Mouse (Mus musculus): ENCODE measurements around the gene Slc26a9. TPM values are rescaled to one million over a fixed set of nuclear protein-coding genes. Genes with fewer than 3 reads are reported as not detected.

Slc26a9 gene
- polyA plus RNA-seq, 1 experiment from 2014 or later, result 3.3 TPM

DNA sequence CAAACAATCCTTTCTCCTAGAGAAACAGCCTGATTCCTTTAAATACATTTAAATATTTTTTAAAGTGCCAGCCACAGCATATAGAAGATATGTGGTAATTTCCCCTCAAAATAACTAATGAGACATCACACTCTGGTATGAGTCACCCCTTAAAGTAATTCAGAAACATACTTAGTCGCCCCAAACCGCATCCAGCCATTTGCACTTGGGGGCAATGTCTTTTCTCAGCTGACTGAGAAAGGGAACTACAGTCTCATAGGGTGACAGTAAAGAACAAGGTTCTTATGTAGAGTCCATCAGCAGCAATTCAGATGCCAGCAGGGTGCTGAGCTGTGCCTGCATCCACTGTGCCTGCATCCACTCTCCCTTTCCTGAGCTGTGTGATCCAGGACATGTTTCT, 40.3 kb upstream of the Slc26a9 start:
- Histone ChIP-seq H3K4me1 (ENCODE audit: control insufficient read depth, insufficient read depth, low read length) (no peaks in the 10 kb centered on the region), H3K4me2 (replicated peaks; ENCODE audit: low read depth, low read length) (no peak overlapping the region), H3K9me3 (ENCODE audit: control insufficient read depth, low read depth, low read length) (no peaks in the 10 kb centered on the region), H3K27me3 (ENCODE audit: control insufficient read depth, insufficient read depth, low read length) (no peaks in the 10 kb centered on the region), H3K27ac (ENCODE audit: low read length) (no peak overlapping the region), H3K4me3 (ENCODE audit: low read depth, low read length) (no peak overlapping the region), H3K36me3 (ENCODE audit: control insufficient read depth, insufficient read depth, low read length) (no peaks in the 10 kb centered on the region), H3K9ac (replicated peaks; ENCODE audit: low read depth, low read length) (no peak overlapping the region)
- no peak for ATAC-seq (ENCODE audit: insufficient number of reproducible peaks, insufficient read depth, low FRiP score, low read depth)
- 72% methylated on average over 2 of the region's 2 CpGs for WGBS

DNA sequence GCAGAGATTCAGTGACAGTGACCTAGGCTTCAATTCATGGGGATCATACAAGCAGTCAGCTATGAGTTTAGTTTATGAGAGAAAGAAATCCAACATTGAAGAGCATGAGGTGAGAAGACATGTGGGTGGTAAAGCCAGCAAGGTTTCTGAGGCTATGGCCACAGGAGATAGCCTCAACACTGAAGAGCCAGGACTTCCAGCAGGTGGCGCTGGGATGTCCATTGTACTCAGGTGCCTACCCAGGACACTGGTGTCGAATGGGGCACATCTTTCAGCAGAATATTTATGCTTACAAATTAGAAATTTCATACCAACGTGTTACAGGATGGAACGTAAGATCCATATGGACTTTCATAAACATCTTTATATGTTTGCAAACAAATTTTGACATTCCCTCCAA, 35.5 kb upstream of the Slc26a9 start:
- Histone ChIP-seq H3K4me2 (replicated peaks; ENCODE audit: low read depth, low read length) (no peak overlapping the region), H3K4me1 (ENCODE audit: control insufficient read depth, insufficient read depth, low read length) (no peaks in the 10 kb centered on the region), H3K9me3 (ENCODE audit: control insufficient read depth, low read depth, low read length) (no peaks in the 10 kb centered on the region), H3K27ac (ENCODE audit: low read length) (no peak overlapping the region), H3K36me3 (ENCODE audit: control insufficient read depth, insufficient read depth, low read length) (no peaks in the 10 kb centered on the region), H3K9ac (replicated peaks; ENCODE audit: low read depth, low read length) (no peak overlapping the region), H3K27me3 (ENCODE audit: control insufficient read depth, insufficient read depth, low read length) (no peaks in the 10 kb centered on the region), H3K4me3 (ENCODE audit: low read depth, low read length) (no peak overlapping the region)
- ATAC-seq (ENCODE audit: insufficient number of reproducible peaks, insufficient read depth, low FRiP score, low read depth), result no peak
- 15% methylated on average over 4 of the region's 4 CpGs for WGBS

GRCm38 (mm10) chr1:131711518-131711917, 32.3 kb upstream of the Slc26a9 start:
- H3K4me3 ChIP-seq (ENCODE audit: low read depth, low read length), result no peak overlapping the region
- no peaks in the 10 kb centered on the region for H3K36me3 ChIP-seq (ENCODE audit: control insufficient read depth, insufficient read depth, low read length)
- no peaks in the 10 kb centered on the region for H3K9me3 ChIP-seq (ENCODE audit: control insufficient read depth, low read depth, low read length)
- H3K4me1 ChIP-seq (ENCODE audit: control insufficient read depth, insufficient read depth, low read length), result no peaks in the 10 kb centered on the region
- no peak overlapping the region for H3K4me2 ChIP-seq (replicated peaks; ENCODE audit: low read depth, low read length)
- ATAC-seq (ENCODE audit: insufficient number of reproducible peaks, insufficient read depth, low FRiP score, low read depth), result no peak
- H3K27ac ChIP-seq (ENCODE audit: low read length), result no peak overlapping the region
- 78% methylated on average over 10 of the region's 10 CpGs for WGBS
- no peak overlapping the region for H3K9ac ChIP-seq (replicated peaks; ENCODE audit: low read depth, low read length)
- no peaks in the 10 kb centered on the region for H3K27me3 ChIP-seq (ENCODE audit: control insufficient read depth, insufficient read depth, low read length)

DNA sequence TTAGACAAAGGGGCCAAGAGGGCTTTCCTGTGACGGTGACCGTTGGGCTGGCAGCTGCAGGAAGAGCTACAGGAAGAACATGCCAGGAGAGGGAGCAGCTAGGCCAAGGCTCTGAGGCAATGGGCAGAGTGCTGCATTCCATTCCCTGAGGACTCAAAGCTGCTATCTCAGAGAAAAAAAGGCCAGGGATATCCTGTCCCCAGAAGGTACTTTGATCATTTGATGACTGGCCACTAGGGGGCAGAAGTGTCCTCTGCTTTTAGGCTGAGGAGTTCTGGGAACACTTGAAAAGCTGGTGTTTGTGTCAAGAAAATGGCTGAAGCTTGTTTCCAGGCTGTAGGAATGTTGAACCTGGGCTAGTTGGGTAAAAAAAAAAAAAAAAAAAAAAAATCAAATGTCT, 31.4 kb upstream of the Slc26a9 start:
- Histone ChIP-seq H3K36me3 (ENCODE audit: control insufficient read depth, insufficient read depth, low read length) (no peaks in the 10 kb centered on the region), H3K4me1 (ENCODE audit: control insufficient read depth, insufficient read depth, low read length) (no peaks in the 10 kb centered on the region), H3K4me2 (replicated peaks; ENCODE audit: low read depth, low read length) (no peak overlapping the region), H3K9me3 (ENCODE audit: control insufficient read depth, low read depth, low read length) (no peaks in the 10 kb centered on the region), H3K4me3 (ENCODE audit: low read depth, low read length) (no peak overlapping the region), H3K27me3 (ENCODE audit: control insufficient read depth, insufficient read depth, low read length) (no peaks in the 10 kb centered on the region), H3K9ac (replicated peaks; ENCODE audit: low read depth, low read length) (no peak overlapping the region), H3K27ac (ENCODE audit: low read length) (no peak overlapping the region)
- 26% methylated on average over 2 of the region's 2 CpGs for WGBS
- ATAC-seq (ENCODE audit: insufficient number of reproducible peaks, insufficient read depth, low FRiP score, low read depth), result peak; percentile 31; the same call in 1 of the 2 replicates

DNA sequence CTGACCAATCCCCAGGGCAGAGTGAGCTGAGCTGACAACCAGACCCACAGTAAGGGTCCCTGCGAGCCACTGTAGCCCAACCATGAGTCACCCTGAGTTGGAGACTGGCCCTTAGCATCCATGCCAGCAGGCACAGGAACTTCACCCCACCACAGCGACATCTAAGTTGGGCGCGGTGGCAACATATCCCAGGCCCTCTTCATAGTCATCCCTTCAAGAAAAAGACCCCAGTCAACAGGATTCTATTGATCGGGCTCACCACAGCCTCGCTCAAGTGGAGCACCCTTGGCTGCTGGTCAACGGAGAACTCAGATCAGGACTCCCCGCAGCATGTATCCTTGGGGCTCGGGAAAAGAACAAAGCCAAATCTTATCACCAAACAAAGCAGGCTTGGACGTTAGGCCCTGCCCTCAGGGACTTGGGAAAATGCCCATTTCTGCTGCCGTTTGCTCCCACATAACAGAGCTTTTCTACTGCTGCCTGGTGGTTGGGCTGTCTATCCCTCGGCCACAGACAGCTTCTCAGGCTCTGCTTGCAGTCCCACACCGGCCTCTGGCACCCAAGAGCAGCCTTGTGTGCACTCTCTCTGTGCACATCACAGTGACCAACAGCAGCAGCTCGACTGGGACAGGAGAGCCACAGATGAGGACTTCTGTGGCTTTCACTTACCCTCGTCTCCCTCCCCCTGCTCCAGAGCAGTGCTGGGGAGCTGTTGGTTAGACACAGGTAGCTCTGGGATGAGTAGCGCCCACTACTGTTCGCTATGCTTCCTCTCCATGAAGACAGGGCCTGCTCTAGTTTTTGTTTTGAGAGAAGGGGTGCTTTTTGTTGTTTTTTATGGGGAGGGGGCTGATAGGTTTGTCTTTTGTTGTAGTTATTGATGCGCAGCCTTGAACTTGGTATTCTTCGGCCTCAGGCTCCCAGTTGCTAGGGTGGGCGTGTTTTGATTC, 29.2 kb upstream of the Slc26a9 start:
- Histone ChIP-seq H3K4me3 (ENCODE audit: low read depth, low read length) (no peak overlapping the region), H3K27me3 (ENCODE audit: control insufficient read depth, insufficient read depth, low read length) (no peaks in the 10 kb centered on the region), H3K4me1 (ENCODE audit: control insufficient read depth, insufficient read depth, low read length) (no peaks in the 10 kb centered on the region), H3K36me3 (ENCODE audit: control insufficient read depth, insufficient read depth, low read length) (no peaks in the 10 kb centered on the region), H3K9me3 (ENCODE audit: control insufficient read depth, low read depth, low read length) (no peaks in the 10 kb centered on the region), H3K9ac (replicated peaks; ENCODE audit: low read depth, low read length) (no peak overlapping the region), H3K4me2 (replicated peaks; ENCODE audit: low read depth, low read length) (no peak overlapping the region), H3K27ac (ENCODE audit: low read length) (no peak overlapping the region)
- WGBS, result 71% methylated on average over 20 of the region's 20 CpGs
- no peak for ATAC-seq (ENCODE audit: insufficient number of reproducible peaks, insufficient read depth, low FRiP score, low read depth)

DNA sequence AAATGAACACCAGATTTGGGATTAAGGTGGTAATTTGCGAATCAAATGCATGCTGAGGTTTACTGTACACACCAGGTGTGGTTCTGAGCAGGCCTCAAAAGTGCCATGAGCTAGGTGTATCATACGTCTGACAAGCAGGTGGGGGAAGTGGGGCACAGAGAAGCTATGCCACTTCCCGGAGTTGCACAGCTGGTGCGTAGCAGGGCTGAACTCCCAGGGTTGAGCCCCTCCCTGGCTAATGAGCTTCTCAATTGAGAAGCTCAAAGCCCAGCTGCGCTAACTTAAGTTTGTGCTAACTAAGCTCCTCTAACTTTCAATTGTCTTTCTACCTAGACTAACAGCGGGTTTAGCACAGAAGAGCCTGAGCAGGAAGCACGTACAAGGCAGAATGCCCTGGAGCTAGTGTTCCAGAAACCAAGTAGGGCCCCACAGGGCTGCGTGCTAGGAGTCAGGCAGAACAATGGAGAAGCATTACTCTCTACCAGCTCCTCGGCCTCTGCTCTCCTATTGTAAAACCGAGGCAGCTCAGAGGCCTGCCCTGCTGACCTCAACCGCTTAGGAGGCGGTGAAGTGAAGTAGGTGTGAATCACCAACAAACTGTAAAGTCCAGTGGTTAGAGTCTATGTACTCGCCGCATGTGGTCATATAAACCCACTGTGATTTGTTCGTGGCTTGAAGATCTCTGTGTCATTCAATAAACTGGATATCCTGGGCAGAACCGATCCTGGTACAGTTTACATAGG, 24.7 kb upstream of the Slc26a9 start:
- Histone ChIP-seq H3K4me2 (replicated peaks; ENCODE audit: low read depth, low read length) (no peak overlapping the region), H3K9me3 (ENCODE audit: control insufficient read depth, low read depth, low read length) (no peaks in the 10 kb centered on the region), H3K36me3 (ENCODE audit: control insufficient read depth, insufficient read depth, low read length) (no peaks in the 10 kb centered on the region), H3K9ac (replicated peaks; ENCODE audit: low read depth, low read length) (no peak overlapping the region), H3K27ac (ENCODE audit: low read length) (no peak overlapping the region), H3K4me3 (ENCODE audit: low read depth, low read length) (no peak overlapping the region), H3K4me1 (ENCODE audit: control insufficient read depth, insufficient read depth, low read length) (no peaks in the 10 kb centered on the region), H3K27me3 (ENCODE audit: control insufficient read depth, insufficient read depth, low read length) (no peaks in the 10 kb centered on the region)
- WGBS, result 72% methylated on average over 16 of the region's 16 CpGs
- no peak for ATAC-seq (ENCODE audit: insufficient number of reproducible peaks, insufficient read depth, low FRiP score, low read depth)

GRCm38 (mm10) chr1:131721989-131722388, 21.8 kb upstream of the Slc26a9 start:
- no peaks in the 10 kb centered on the region for H3K4me1 ChIP-seq (ENCODE audit: control insufficient read depth, insufficient read depth, low read length)
- no peak overlapping the region for H3K27ac ChIP-seq (ENCODE audit: low read length)
- H3K4me2 ChIP-seq (replicated peaks; ENCODE audit: low read depth, low read length), result no peak overlapping the region
- no peak for ATAC-seq (ENCODE audit: insufficient number of reproducible peaks, insufficient read depth, low FRiP score, low read depth)
- 67% methylated on average over 3 of the region's 3 CpGs for WGBS
- no peak overlapping the region for H3K9ac ChIP-seq (replicated peaks; ENCODE audit: low read depth, low read length)
- H3K27me3 ChIP-seq (ENCODE audit: control insufficient read depth, insufficient read depth, low read length), result no peaks in the 10 kb centered on the region
- no peaks in the 10 kb centered on the region for H3K36me3 ChIP-seq (ENCODE audit: control insufficient read depth, insufficient read depth, low read length)
- H3K9me3 ChIP-seq (ENCODE audit: control insufficient read depth, low read depth, low read length), result no peaks in the 10 kb centered on the region
- no peak overlapping the region for H3K4me3 ChIP-seq (ENCODE audit: low read depth, low read length)

- Histone ChIP-seq H3K9me3 (ENCODE audit: control insufficient read depth, low read depth, low read length) (no peaks in the 10 kb centered on the region), H3K4me2 (replicated peaks; ENCODE audit: low read depth, low read length) (no peak overlapping the region), H3K27ac (ENCODE audit: low read length) (no peak overlapping the region), H3K36me3 (ENCODE audit: control insufficient read depth, insufficient read depth, low read length) (no peaks in the 10 kb centered on the region), H3K4me3 (ENCODE audit: low read depth, low read length) (no peak overlapping the region), H3K27me3 (ENCODE audit: control insufficient read depth, insufficient read depth, low read length) (no peaks in the 10 kb centered on the region), H3K9ac (replicated peaks; ENCODE audit: low read depth, low read length) (no peak overlapping the region), H3K4me1 (ENCODE audit: control insufficient read depth, insufficient read depth, low read length) (no peaks in the 10 kb centered on the region)
- no peak for ATAC-seq (ENCODE audit: insufficient number of reproducible peaks, insufficient read depth, low FRiP score, low read depth)
- WGBS, result 74% methylated on average over 4 of the region's 4 CpGs
Measured at GRCm38 (mm10) chr1:131723549-131723948, 20.3 kb upstream of the Slc26a9 start.

Data from stomach, embryonic 14.5 days (tissue).